Mouse (Mus musculus) c-Kit-positive CD71-positive TER-119-negative erythroid progenitor cells, embryonic 14.5 days (primary cell): ENCODE data around the gene Dcp1b.
"Not testable (repeated sequence)": the region's sequence is repeated elsewhere in the genome, so short reads cannot be mapped to it uniquely, and the experiment has no call there.

Source experiments
- DNase-seq: peaks from one replicate; pipeline ENCODE4 v3.0.0-alpha.2; 2013; ENCODE audit warnings: low read depth

Dcp1b gene

DNA sequence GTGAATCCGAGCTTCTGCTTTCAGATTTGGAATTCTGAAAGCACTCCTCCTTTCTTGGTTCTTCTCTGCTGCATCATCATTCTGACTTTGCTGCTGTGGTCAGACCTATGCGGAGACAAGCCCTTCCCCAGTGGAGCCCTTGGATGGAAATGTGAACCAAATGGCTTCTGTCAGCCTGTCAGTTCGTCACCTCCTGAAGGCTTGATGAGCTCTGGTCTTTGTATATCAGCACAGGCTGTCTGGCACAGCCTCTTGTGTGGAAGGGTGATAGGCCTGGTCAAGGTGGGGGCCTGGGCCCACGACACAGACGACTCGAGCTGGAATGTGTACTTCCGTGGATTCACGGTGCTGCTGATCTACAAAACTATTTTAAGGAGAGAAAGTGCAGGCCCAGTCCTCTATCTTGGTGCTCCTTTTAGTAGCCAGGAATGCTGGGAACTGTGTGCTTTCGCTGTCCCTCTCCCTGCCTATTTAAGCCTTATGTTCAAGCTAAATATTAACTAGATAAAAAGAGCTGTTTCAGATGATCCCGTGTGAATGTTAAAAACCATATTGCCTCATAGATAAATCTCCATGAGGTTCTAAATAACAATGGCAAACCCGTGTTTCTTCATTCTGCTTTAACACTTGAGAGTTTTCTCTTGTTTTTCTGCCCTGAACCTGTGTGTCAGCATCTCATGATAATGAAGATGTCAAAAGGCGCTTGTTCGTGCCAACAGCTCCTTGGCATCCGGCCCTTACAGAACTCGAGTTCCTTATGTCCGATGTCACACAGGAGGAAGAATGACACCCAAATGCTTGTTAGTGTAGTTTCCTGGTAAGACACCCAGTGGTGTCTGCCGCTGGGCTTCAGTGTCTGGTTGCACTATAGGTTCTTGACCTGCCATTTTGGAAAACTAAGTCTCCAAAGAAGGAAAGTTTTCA lies 21.6 kb downstream of the Dcp1b start, which contains the start of gene Cacna1c:
TSS of gene Cacna1c (minus strand) at position 37 of the 924 bp plus-strand sequence.
- no peak for DNase-seq

DNA sequence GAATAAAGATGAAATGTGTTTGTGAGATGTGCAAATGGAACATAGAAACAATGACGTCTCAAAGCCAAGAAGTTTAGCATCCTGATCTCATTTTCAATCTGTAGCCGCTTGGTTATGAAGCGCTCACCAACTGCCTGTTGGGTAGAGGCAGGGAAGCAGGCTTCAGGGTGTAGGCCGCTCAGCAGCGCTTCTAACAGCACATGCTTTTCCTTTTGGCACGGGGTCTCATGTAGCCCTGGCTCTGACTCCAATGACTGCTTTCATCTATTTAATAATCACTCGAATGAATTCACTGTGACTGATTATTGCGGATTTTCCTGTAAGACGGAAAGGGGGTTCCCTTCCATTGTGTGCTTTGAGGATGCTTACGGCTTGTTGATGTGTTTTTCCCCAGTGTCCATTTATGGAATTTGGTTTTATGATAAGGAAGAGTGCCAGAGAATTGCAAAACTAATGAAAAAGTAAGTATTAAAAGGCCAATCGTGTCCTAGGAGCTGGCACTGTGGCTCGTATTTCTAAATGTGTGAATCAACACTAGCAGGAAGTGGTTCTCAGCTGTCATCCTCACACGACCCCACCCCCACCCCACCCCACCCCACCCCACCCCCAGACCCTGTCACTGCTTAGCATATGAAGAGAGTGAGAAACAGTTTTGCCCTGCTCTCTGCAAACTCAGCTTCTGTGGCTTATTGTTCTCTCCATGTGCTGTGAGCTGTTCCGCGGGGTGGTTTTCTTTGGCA lies 23.7 kb downstream of the Dcp1b start:
- no peak for DNase-seq

DNA sequence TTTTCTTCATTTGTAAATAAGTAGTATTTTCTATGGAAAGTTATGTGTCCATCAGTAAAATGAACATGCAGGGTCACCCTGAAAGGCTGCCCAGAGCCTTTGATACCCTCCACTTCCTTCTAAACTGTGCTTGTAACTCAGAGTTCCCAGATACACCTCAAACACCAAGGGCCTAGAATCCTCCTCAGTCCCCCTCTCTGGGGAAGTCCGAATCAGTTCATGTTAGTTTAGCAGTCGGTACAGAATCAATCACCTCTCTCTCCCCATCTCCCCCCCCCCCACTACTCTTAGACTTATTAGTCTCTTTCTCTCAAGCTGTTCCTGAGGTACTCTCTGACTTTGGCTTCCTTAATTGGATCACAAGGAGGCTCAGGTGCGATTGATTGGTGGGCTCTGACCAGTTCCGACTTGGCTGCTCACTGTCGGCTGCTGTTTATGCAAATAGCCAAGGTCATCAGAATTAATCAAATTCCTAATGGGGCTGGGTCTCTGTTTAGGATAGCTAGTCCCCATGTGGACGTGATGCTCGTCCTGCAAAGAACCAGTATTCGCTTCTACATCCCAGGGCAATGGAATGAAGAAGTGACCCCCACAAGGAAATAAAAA lies 24.3 kb downstream of the Dcp1b start:
- no peak for DNase-seq

DNA sequence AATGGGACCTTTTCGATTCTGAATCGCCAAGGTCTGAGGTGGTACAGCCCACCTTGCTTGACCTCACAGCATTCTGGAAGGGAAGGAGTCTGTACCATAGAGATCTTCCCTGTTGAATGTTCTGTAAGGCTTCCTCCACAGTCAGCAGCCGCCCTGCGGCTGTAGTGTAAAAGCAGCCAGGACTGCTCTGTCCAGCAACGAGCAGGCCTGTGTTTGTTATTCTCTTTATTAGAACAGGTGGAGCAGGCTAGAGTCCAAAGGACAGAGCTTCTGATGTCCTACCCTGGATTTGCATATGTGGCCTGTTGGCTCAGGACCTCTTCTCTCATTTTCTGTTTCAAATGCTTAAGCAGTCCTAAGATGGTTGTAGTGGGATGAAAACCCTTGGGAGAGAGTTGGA lies 25.3 kb downstream of the Dcp1b start:
- no peak for DNase-seq

DNA sequence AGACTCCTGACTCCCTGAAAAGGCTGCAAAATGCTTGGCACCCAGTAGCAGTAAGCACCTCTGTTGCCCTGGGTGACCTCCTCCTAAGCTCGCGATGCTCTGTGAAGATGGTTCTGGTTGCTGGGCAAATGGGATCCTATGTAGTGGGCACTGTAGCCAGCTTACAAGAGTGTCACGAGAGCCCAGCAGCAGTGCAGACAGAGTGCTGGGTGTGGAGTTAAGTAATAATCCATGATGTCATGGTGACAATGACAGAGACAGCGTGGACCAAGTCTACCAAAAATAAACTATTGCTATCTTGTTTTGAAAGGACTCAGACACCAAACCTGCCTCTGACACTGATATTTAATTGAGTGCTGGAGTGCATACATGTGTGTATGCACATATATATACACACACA lies 26.5 kb downstream of the Dcp1b start:
- DNase-seq: no peak

DNA sequence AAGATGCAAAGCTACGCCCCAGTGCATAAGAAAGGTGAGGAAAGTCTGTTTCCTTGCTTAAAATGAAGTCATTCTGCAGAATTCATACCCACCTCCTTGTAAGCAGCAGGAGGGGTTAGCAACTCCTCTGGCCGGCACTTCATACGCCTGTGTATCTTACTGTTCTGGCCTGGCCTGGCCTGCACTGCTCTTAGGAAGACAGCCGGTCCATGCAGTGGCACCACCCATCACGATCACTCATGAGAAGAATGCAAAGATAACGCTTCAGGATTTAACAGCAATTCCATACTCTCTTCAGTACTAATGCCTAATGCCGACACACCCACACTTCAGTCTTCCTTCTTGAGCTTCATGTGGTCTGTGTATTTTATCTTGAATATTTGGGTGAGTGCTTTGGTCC lies 29.2 kb downstream of the Dcp1b start:
- DNase-seq: no peak

DNA sequence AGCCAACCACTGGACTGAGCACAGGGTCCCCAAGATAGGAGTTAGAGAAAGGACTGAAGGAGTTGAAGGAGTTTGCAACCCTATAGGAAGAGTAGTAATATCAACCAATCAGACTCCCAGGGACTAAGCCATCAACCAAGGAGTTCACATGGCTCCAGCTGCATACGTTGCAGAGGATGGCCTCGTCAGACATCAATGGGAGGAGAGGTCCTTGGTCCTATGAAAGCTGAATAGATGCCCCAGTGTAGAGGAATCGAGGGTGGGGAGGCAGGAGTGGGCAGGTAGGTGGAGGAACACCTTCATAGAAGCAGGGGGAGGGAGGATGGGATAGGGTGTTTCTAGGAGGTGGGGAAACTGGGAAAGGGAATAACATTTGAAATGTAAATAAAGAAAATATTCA lies 29.9 kb downstream of the Dcp1b start:
- no peak for DNase-seq

DNA sequence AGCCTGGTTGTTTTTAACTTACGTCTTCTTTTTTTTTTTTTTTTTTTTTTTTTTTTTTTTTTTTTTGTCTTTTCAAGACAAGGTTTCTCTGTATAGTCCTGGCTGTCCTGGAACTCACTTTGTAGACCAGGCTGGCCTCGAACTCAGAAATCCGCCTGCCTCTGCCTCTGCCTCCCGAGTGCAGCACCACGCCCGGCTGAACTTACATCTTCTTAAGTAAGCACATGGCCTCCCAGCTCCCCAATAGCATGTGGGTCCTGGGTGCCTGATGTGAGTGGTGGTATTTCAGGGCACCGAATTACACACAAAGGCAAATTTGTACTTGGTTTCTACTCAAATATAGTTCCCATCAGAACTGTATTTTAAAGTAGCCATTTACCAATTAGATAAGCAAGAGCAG lies 31.0 kb downstream of the Dcp1b start:
- DNase-seq: not testable (repeated sequence)

DNA sequence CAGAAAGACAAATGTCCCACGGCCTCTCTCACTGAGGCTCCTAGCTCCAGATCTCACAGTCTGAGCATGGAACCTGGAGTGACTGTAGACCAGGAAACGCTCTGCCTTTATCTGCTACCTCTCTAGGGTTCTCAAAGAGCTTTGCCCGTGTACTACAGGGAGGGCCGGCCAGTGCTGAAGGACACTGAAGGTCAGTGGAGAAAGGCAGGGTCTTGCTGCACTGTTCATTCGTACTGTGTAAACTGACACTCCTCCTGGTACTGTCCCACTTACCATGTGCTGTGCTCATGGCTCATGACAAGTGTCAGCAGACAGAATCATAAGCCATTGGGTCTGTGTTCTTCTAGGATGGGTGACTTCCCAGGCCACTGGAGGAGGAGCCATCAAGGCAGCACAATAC lies 38.3 kb downstream of the Dcp1b start:
- no peak for DNase-seq

DNA sequence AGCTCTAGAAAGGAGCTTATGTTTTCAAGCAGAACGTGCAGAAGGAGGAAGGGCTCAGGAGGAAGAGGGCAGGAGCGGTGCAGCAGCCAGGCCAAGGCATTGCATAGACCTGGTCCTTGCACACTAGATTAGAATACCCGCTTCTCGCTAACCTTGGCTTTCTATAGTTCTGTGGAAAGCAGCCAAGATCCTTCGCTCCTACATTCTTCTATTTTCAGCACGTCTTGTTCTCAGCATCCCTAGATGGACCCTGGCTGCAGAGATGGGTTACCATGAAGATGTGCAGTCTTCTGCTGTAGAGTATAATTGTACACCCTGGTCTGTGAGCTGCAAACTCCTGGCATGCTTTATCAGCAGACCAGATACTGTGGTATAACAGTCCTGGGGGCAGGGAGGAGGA lies 39.1 kb downstream of the Dcp1b start:
- no peak for DNase-seq

DNA sequence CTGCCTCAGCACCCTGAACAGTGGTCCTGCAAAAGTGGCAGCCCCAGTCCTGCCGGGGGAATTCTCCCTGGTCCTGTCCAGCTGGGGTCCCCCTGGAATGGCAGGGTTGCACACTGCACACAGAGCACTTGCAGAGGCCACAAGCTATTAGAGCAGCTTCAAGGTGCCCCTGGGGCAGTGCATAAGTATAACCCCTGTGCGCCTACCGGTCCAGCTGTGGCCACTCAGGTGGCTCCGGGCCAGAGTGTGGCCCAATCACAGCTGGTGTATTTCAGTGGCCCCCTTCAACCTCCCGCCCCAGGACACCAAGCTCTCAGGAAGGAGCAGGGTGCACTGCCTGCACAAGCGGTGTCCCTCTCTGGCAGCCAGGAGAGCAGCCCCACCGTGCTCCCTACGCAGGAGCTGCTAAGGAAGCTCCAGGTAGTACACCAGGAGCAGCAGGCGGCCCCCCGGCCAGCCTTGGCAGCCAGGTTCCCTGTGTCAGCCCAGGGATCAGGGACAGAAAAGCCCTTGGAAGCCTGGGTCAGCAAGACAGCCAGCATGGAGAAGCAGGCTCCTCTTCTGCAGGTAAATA lies 40.1 kb downstream of the Dcp1b start:
- no peak for DNase-seq

DNA sequence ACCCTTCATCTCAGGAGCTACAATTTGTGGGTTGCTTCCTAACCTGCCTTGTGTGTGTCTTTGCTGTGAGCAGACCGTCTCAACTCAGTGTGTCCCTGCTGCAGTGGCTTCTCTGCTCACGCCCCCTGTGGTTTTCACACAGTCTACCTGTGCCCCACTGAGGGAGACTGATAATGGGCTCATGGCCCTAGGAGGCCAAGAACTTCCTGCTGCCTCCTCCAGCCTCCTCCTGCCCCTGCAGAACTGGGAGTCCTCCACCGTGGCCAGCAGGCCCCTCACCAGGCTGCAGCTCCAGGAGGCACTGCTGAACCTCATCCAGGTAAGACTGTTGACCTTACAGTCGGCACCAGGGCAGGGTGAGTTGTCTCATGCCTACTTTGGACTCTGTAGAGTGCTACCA lies 42.6 kb downstream of the Dcp1b start:
- no peak for DNase-seq

DNA sequence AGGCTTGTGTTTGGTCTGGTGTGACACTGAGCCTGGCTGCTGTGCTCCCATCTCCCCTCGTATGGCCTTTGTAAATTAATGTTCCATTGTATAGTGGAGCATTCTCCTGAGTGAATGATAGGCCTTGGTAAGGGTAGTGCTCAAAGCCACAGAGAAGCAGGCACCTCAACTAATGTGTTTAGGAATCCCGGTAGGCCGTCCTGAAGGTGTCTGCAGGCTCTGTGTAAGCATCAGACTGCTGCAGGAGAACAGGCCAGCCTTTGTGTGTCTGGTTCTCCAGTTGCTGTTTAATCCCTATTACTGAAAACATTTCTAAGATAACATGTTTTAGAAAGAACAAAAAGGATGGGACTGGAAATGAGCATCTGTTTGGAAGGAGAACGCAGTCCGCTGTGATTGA lies 43.5 kb downstream of the Dcp1b start:
- DNase-seq: no peak

DNA sequence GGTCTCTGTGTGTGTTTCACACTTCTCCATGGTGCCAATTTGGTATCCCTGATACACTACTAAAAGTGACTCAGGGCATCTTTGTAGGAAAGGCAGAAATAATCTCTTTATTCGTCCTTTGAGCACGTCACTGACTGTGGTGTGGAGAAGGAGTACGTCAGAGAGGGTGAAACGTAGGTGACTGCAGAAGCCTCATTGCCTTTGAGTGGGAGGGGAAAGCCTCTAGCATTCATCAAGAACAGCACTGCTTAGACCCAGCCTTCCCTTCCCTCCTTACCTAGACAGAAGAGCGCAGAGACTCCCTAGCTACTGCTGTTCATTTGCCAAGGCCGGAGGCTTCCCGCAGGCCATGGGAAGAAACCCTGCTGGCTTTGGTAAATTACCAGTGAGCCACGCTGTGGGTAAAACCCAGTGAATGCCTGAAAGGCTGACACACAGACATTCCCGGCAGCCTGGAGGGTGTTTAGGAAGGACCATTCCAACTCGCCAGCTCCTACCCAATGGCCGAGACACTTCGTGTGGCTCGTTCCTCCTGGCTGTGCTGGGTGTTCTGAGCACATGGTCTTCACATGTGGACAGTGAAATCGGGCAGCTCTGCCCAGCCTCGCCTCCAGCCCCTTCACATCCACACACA lies 44.3 kb downstream of the Dcp1b start:
- no peak for DNase-seq

DNA sequence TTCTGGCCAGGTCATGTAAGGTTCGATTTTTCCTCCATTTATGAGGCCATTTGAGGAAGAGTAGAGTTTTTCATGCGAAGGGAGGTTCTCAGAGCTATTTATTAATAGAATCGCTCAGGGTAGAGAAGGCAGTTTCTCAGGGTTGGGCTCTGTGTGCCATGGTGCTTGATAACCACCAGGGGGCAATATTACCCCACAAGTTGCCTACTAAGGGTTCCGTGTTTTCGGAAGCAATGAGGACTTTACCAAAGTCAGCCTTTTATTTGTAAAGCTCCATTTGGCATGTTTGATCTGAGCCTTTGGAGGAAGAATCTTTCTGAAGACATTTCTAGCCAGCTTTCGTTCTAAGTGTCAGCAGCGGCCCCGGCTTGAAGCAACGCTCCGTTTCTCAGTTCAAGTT lies 45.2 kb downstream of the Dcp1b start:
- DNase-seq: peak; percentile 38

DNA sequence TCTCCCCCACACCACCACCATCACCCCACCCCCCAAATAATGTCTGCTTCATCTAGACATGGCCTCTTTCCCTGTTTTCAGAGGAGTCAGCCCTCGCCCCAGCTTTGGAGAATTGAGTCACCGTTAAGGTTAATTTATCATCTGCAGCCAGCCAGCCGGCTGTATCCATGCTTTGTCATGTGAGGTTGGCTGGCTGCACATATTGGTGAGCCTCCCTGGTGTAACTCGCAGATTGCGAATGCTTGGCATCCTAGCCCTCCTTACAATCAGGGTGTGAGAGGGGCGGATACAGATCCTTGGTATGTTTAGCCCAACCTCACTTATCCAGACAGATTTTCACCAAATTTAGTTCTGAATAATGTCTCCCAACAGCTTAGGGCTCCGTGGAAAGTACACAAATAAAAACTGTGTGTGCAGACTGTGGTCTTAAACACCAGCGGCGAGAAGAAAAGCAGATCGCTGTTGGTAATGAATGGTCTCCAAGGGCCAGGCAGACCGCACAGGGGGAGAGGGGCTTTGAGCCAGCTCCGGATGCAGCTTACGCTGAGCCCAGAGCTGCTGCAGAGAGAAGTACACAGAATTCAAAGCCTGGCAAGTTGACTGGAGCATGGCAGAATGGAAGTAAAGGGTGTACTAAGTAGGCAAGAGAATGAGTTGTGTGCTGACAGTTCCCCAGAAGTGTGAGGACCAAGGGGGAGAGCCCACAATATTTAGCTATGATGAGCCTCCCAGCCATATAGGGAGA lies 49.6 kb downstream of the Dcp1b start:
- DNase-seq: no peak

DNA sequence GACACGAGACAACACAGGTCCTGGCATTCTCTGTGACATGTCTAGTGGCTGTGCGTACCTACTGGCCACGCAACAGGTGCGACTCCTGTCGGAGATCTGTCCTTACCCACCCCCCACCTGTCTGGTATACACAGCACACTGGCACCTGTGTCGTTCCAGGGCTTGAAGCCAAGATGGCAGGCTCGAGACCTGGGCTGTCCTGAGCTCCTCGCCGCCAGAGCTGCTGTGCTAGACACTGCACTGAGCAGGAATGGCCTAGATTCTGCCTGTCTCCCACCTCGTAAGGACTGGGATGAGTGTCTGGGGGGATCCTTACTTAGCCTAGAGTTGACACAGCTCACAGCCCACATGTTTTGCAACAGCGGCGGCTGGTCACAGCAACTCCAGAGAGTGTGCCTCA lies 50.2 kb downstream of the Dcp1b start:
- DNase-seq: no peak

DNA sequence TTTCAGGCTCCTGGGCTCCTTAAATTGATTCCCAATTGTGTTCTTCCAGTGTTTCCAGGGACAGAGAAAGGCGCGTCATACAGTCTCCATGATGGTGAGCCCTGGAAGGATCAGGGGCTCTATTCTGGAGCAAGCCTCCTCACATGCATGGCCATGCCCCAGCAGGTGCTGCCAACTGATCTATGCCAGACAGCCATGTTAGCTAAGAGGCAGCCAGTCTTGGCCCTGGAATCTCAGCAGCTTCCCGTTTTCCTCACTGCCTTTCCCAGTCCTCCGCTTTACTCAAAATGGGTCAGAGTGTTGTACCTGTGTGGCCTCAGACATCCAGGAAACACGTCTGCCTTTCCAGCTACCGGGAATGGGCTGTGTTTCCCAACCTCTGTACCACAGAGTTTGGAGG lies 50.7 kb downstream of the Dcp1b start:
- no peak for DNase-seq

DNA sequence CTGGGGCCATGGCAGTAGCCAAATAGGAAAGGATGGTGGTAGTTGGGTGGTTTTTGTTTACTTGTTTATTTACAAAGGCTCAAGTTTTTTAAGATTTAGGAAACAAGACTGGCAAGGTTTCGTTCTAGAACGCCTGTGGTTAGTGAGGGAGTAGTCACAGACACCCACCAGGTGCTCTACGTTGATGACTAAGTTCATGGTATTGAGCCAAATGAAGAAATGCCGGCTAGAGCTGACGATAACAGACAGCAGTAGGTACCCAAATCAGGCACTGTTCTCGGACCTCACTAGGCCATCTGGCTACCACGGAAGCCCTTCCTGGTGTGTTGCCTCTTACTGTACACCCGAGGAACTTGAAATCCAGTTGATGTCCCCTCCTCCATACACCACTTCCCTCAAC lies 51.9 kb downstream of the Dcp1b start:
- DNase-seq: no peak

DNA sequence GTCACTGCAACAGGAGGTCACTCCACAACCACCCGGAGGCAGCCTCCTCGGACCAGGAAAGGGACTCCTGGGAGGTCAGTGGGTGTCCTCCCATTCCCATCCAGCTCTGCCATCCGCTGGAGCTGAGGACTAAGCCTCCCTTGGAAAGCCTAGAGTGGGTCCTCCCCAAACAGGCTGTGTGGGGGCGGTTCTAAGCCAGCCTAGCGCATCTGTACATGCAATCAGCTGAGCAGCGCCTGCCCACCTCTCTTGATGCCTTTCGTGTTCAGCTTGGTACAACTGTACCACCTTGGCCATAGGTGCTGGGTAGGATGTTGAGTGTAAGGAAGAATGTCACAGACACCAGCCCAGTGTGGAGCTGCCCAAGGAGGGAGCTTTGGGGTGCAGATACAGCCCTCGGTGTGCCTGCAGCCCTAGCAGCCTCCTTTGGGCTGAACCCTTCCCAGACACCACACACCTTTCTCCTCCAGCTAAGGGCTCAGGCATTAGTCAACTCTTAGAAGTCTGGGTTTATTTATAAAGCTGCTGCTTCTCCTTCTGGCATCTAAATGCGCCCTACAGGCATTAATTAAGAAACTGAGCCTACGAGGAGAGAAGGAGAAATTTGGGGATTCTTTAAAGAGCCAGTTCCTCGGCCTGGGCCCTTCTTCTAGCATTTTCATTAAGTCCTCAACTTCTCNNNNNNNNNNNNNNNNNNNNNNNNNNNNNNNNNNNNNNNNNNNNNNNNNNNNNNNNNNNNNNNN lies 54.0 kb downstream of the Dcp1b start:
- DNase-seq: no peak

DNA sequence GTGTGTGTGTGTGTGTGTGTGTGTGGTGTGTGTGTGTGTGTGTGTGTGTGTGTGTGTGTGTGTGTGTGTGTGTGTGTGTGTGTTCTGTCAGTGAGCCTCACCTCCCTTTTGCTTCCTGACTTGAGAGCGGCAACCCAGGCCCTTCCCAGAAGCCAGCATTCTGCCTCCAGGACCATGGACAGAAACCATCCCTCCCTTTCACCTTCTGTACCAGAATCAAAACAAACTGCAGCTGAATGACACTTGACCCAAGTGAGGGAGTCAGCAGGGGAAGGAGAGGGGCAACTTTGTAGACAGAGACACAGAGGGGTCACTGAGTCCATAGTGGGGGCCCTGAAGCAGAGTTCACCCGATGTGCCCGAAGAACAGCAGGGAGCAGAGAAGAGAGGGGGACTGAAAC lies 58.0 kb downstream of the Dcp1b start:
- DNase-seq: no peak
